8 mouse cellular contexts compared by ENCODE assay signal in the genomic region with DNA sequence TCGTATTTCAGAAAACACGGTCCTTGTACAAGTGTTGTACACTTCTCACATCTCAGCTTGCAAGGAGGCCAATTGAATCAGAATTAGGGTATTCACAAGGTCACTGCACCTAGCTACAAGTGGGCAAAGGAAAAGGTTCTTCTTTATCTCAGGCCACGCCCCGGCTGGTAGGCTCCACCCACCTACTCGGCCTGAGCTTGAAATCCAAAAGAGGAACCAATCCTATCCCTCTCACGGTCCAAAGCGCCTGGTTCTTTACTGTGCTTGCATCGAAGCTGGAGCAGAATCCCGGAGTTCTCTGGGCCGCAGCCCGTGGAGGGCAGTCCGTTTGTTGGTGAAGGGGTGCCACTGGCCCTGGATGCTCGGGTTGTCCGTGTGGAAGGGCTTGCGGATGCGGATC. TPM values are rescaled to one million over a fixed set of nuclear protein-coding genes. Genes with fewer than 3 reads are reported as not detected.
A peak's percentile ranks its signal among the peaks of the same experiment; 100 is the strongest.
DNase-seq lines count a peak whose midpoint lies in the region; ATAC-seq and TF ChIP-seq lines count a peak whose summit lies in the region.

A gene (plus strand): TSS at position 220 of the 400 bp plus-strand sequence.

- CTCF ChIA-PET in Patski (lab: Charles Lee), result interaction anchor here (1.0 to 14.5 kb wide), 4 partner anchors 8 to 24 kb away, joined by 3 to 188 read pairs (median 5); a partner anchor contains a TSS

- H3K9me3 ChIP-seq in heart, embryonic 16.5 days (replicated peaks; ENCODE audit: control insufficient read depth, low read length), result no peaks in the 10 kb centered on the region
- H3K9me3 ChIP-seq in neural tube, embryonic 14.5 days (ENCODE audit: control insufficient read depth, low read length), result no peaks in the 10 kb centered on the region

- H3K36me3 ChIP-seq in heart, embryonic 16.5 days (ENCODE audit: control insufficient read depth, insufficient read depth), result peaks cover 18% of the 10 kb centered on the region
- peaks cover 7% of the 10 kb centered on the region for H3K36me3 ChIP-seq in neural tube, embryonic 14.5 days (ENCODE audit: control insufficient read depth, insufficient read depth, low read length)

- no peak for TF ChIP-seq CTCF in Patski (IDR thresholded peaks at IDR 0.05)
- no peak for TF ChIP-seq CTCF in embryonic fibroblast, embryonic 13.5 days (IDR thresholded peaks at IDR 0.05; ENCODE audit: borderline replicate concordance, insufficient read depth, low read length)
- no peak for TF ChIP-seq CTCF in lung, adult 2 months (IDR thresholded peaks at IDR 0.05; ENCODE audit: insufficient read depth, low read length)

- H3K4me3 ChIP-seq in embryonic fibroblast, embryonic 13.5 days (ENCODE audit: insufficient read depth, low read length), result peak within 1 kb of the TSS; percentile 73
- peak within 1 kb of the TSS; percentile 88 for H3K4me3 ChIP-seq in heart, embryonic 16.5 days (ENCODE audit: low read length)
- peak within 1 kb of the TSS; percentile 96 for H3K4me3 ChIP-seq in lung, adult 2 months (replicated peaks; ENCODE audit: extremely low read depth, low read depth, low read length)
- peak within 1 kb of the TSS; percentile 69 for H3K4me3 ChIP-seq in neural tube, embryonic 14.5 days (ENCODE audit: low read depth, low read length)

- DNase-seq in 3T3-L1 (ENCODE audit: low read depth, low spot score) (peak; percentile 86), Patski (ENCODE audit: low read depth, low spot score) (no peak)
- DNase-seq in kidney, postnatal 25 days, result peak; percentile 83 to 85
- peak; percentile 54 for DNase-seq in lung, adult 2 months
- no peak for DNase-seq in ovary, postnatal 14 days (ENCODE audit: low spot score)

- TF ChIP-seq POLR2A in embryonic fibroblast, embryonic 13.5 days (IDR thresholded peaks at IDR 0.05; ENCODE audit: low read depth, low read length), result peak; percentile 46; the same call in 1 of the 2 replicates
- TF ChIP-seq POLR2A in lung, adult 2 months (IDR thresholded peaks at IDR 0.05; ENCODE audit: borderline replicate concordance, extremely low read depth, low read depth, low read length), result no peak

- peak within 1 kb of the TSS; percentile 81 for H3K4me2 ChIP-seq in heart, embryonic 16.5 days (ENCODE audit: low read depth, low read length)
- H3K4me2 ChIP-seq in neural tube, embryonic 14.5 days (ENCODE audit: low read depth, low read length), result peak within 1 kb of the TSS; percentile 92

- POLR2A ChIA-PET in Patski (lab: Charles Lee), result interaction anchor here (0.6 to 3.2 kb wide), 5 partner anchors 11 to 440 kb away, joined by 3 to 14 read pairs (median 3); no protein-coding TSS in a partner anchor

- WGBS in heart, embryonic 16.5 days, result 9% methylated on average over 16 of the region's 16 CpGs
- 8% methylated on average over 16 of the region's 16 CpGs for WGBS in lung, adult 2 months
- 9% methylated on average over 16 of the region's 16 CpGs for WGBS in neural tube, embryonic 14.5 days

- peak within 1 kb of the TSS; percentile 75 for H3K27ac ChIP-seq in embryonic fibroblast, embryonic 13.5 days (ENCODE audit: insufficient read depth, low read length)
- peak within 1 kb of the TSS; percentile 89 for H3K27ac ChIP-seq in heart, embryonic 16.5 days (ENCODE audit: low read length)
- H3K27ac ChIP-seq in neural tube, embryonic 14.5 days (ENCODE audit: low read depth, low read length), result peak within 1 kb of the TSS; percentile 72

- H3K27me3 ChIP-seq in Patski, result no peaks in the 10 kb centered on the region
- no peaks in the 10 kb centered on the region for H3K27me3 ChIP-seq in heart, embryonic 16.5 days (ENCODE audit: control insufficient read depth, insufficient read depth, low read length)
- no peaks in the 10 kb centered on the region for H3K27me3 ChIP-seq in neural tube, embryonic 14.5 days (ENCODE audit: control insufficient read depth, insufficient read depth, low read length)

- ATAC-seq in Patski, result peak; percentile 18
- ATAC-seq in heart, embryonic 16.5 days (replicated peaks; ENCODE audit: extremely low read depth, insufficient read depth, low FRiP score), result no peak
- ATAC-seq in neural tube, embryonic 14.5 days (ENCODE audit: low read depth), result no peak

- in situ Hi-C loops in Patski (cut with MboI; ENCODE audit: low pct_unique_long_range_greater_than_20kb), result no loop called here

- peak within 1 kb of the TSS; percentile 85 for H3K9ac ChIP-seq in heart, embryonic 16.5 days (ENCODE audit: low read length)
- peak within 1 kb of the TSS; percentile 67 for H3K9ac ChIP-seq in neural tube, embryonic 14.5 days (replicated peaks; ENCODE audit: low read depth, low read length)

- H3K4me1 ChIP-seq in embryonic fibroblast, embryonic 13.5 days (ENCODE audit: control insufficient read depth, insufficient read depth, low read length), result peaks cover 8% of the 10 kb centered on the region
- peaks cover 24% of the 10 kb centered on the region for H3K4me1 ChIP-seq in heart, embryonic 16.5 days (ENCODE audit: control insufficient read depth, insufficient read depth, low read length)
- peaks cover 10% of the 10 kb centered on the region for H3K4me1 ChIP-seq in lung, adult 2 months (ENCODE audit: control insufficient read depth, insufficient read depth, low read length)
- H3K4me1 ChIP-seq in neural tube, embryonic 14.5 days (ENCODE audit: control insufficient read depth, insufficient read depth, low read length), result peaks cover 19% of the 10 kb centered on the region

RNA-seq across cellular contexts. Expression of the gene that starts here (rescaled TPM):
- 27.8 TPM for polyA plus RNA-seq in Patski (2021)
- 7.8 and 8.3 TPM in 2 replicates for polyA plus RNA-seq in embryonic fibroblast, embryonic 13.5 days (2011; ENCODE audit: insufficient read length, low read depth, missing spikeins)
- polyA plus RNA-seq in heart, embryonic 16.5 days (2015; fragmentation: Nextera tagmentation; extraction: Ambion mirVana), result 23.2 and 24.5 TPM in 2 replicates
- polyA plus RNA-seq in lung, adult 2 months (2012; rRNA removed), result 4.2 and 7.2 TPM in 2 replicates
- 10.2 and 12.8 TPM in 2 replicates for polyA plus RNA-seq in neural tube, embryonic 14.5 days (2014; fragmentation: Nextera tagmentation; extraction: Ambion mirVana)

Comparison
In these comparisons a context has a peak if more than half of its experiments do, and no peak if none do; other contexts are left out.
1. DNase-seq: peak in 3T3-L1 (single experiment), kidney, postnatal 25 days (2 of 2) and lung, adult 2 months (single experiment); none in Patski (single experiment) and ovary, postnatal 14 days (single experiment).
2. Peak in every context shown above with its lines, with median percentiles within 50 percentile points of each other: H3K27ac ChIP-seq and H3K4me3 ChIP-seq.